Mouse (Mus musculus): Measurements from ENCODE around the gene Vmn2r89. TPM values are rescaled to one million over a fixed set of nuclear protein-coding genes. Genes with fewer than 3 reads are reported as not detected.

Vmn2r89 gene
- polyA plus RNA-seq, 1 experiment from 2014 or later = not detected

DNA sequence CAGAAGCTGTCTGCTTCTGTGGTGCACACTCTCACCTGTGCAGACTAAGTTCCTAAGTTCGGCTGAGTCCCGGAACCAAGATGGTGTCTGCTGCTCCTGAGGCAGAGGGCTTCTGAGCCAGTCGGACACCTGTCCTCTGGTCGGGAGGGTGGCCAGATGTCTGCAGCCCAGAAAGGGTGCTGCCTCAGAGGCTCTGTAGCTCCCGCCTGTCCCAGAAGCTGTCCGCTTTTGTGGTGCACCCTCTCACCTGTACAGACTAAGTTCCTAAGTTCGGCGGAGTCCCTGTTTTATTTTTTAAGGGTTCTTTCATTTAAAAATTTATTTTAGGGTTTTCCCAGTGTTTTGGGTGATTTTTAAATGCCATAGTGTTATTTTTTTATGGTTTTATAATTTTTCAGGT lies 55.8 kb downstream of the Vmn2r89 start:
- Histone ChIP-seq H3K27me3 (replicated peaks; ENCODE audit: control insufficient read depth, insufficient read depth, low read length) (no peaks in the 10 kb centered on the region), H3K36me3 (ENCODE audit: control insufficient read depth, insufficient read depth) (no peaks in the 10 kb centered on the region), H3K4me2 (ENCODE audit: low read length) (no peak overlapping the region), H3K4me3 (replicated peaks; ENCODE audit: low read length) (no peak overlapping the region), H3K27ac (ENCODE audit: low read length) (no peak overlapping the region), H3K4me1 (replicated peaks; ENCODE audit: control insufficient read depth, insufficient read depth, low read length) (no peaks in the 10 kb centered on the region), H3K9ac (replicated peaks; ENCODE audit: low read depth, low read length) (no peak overlapping the region), H3K9me3 (ENCODE audit: control insufficient read depth, low read length) (no peaks in the 10 kb centered on the region)
- WGBS = 95% methylated on average over 8 of the region's 8 CpGs
- no peak for ATAC-seq

Other genes starting within 250 kb of the Vmn2r89 start
- not detected in 2 replicates for gene Ear14, start 248.5 kb upstream of the Vmn2r89 start, polyA plus RNA-seq (2015; fragmentation: Nextera tagmentation; extraction: Ambion mirVana)
- gene Rnase2a, start 195.7 kb upstream of the Vmn2r89 start, polyA plus RNA-seq (2015; fragmentation: Nextera tagmentation; extraction: Ambion mirVana) = not detected in 2 replicates
- not detected in 2 replicates for gene Gm7247, start 90.1 kb upstream of the Vmn2r89 start, polyA plus RNA-seq (2015; fragmentation: Nextera tagmentation; extraction: Ambion mirVana)
- not detected in 2 replicates for gene Vmn2r88, start 41.0 kb upstream of the Vmn2r89 start, polyA plus RNA-seq (2015; fragmentation: Nextera tagmentation; extraction: Ambion mirVana)
- not detected in 2 replicates for gene Gm5622, start 100.9 kb downstream of the Vmn2r89 start, polyA plus RNA-seq (2015; fragmentation: Nextera tagmentation; extraction: Ambion mirVana)
- not detected in 2 replicates for gene Gm17175, start 122.2 kb downstream of the Vmn2r89 start, polyA plus RNA-seq (2015; fragmentation: Nextera tagmentation; extraction: Ambion mirVana)
- gene Gm17174, start 140.3 kb downstream of the Vmn2r89 start, polyA plus RNA-seq (2015; fragmentation: Nextera tagmentation; extraction: Ambion mirVana) = not detected in 2 replicates
- gene Gm17078, start 159.5 kb downstream of the Vmn2r89 start, polyA plus RNA-seq (2015; fragmentation: Nextera tagmentation; extraction: Ambion mirVana) = not detected in 2 replicates
- gene Gm4181, start 183.8 kb downstream of the Vmn2r89 start, polyA plus RNA-seq (2015; fragmentation: Nextera tagmentation; extraction: Ambion mirVana) = not detected in 2 replicates
- not detected in 2 replicates for gene Gm17079, start 243.6 kb downstream of the Vmn2r89 start, polyA plus RNA-seq (2015; fragmentation: Nextera tagmentation; extraction: Ambion mirVana)

Data from forebrain, embryonic 16.5 days (tissue).